Mouse (Mus musculus) c-Kit-positive CD71-positive TER-119-negative erythroid progenitor cells, embryonic 14.5 days (primary cell): Measurements from ENCODE around the gene Efna5.

ENCODE experiments used
- DNase-seq: peaks from one replicate; pipeline ENCODE4 v3.0.0-alpha.2; 2013; ENCODE audit warnings: low read depth

The Efna5 gene

DNA sequence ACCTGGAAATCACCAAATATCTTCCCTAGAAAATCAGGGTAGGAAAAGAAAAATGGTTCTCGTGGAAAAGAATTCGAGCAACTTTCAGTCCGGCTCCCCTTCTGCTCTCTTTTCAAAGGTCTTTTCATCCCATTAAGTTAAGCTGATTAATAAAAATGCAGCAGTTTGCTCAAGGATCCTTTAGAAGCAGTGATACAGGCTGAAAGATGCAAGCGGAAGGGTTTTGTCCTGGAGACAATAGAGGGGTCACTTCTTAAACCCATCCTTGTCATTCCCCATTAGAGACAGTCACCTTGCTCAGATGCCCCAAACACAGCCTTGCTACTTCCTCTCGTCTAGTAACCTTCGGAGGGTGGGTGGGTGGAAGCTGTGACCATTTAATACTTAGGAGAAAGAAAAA is 27.4 kb downstream of the Efna5 start:
- DNase-seq: no peak

GRCm38 (mm10) chr17:62852822-62853608 is 28.1 kb downstream of the Efna5 start:
- DNase-seq: no peak

GRCm38 (mm10) chr17:62851268-62851667 is 29.8 kb downstream of the Efna5 start:
- DNase-seq: no peak

DNA sequence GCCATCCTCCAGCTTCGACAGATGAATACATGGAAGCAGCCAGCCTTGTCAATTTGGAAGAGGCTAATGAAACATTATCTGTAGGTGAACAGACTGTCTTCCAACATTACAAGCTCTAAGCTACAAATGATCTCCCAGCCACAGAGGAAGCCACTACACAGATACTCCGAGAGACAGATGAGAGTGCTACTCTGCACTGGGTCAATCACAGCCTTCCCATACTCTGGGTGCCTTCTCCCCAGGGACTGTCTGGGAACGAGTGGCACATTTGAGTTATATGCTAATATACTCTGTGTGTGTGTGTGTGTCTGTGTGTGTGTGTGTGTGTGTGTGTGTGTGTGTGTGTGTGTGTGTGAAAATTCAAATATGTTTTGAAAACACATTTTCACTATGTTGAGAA is 30.5 kb downstream of the Efna5 start:
- DNase-seq: no peak

- DNase-seq: no peak
Measured at GRCm38 (mm10) chr17:62849676-62850075, 31.4 kb downstream of the Efna5 start.

DNA sequence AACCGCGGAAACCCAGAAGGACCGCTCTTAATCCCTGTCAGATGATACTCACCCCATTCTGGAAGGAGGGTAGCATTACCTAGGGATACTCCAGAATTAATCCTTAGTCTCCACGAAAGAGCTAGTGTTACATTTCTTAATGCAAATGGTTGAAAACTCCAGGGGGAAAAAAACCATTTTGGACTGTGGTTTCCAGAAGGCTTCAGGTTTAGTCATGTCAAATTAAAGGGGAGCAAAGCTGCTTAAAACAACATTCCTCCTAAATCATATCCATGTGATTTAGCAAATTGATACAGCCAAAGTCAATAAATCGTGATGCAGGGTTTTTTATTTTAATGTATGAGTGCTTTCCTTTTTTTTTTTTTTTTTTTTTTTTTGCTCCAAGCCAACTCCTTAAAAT is 35.5 kb downstream of the Efna5 start:
- DNase-seq: no peak

GRCm38 (mm10) chr17:62844329-62844728 is 36.8 kb downstream of the Efna5 start:
- no peak for DNase-seq

- no peak for DNase-seq
Measured at GRCm38 (mm10) chr17:62837336-62837735, 43.8 kb downstream of the Efna5 start.

- no peak for DNase-seq
Measured at GRCm38 (mm10) chr17:62836598-62837106, 44.5 kb downstream of the Efna5 start.

DNA sequence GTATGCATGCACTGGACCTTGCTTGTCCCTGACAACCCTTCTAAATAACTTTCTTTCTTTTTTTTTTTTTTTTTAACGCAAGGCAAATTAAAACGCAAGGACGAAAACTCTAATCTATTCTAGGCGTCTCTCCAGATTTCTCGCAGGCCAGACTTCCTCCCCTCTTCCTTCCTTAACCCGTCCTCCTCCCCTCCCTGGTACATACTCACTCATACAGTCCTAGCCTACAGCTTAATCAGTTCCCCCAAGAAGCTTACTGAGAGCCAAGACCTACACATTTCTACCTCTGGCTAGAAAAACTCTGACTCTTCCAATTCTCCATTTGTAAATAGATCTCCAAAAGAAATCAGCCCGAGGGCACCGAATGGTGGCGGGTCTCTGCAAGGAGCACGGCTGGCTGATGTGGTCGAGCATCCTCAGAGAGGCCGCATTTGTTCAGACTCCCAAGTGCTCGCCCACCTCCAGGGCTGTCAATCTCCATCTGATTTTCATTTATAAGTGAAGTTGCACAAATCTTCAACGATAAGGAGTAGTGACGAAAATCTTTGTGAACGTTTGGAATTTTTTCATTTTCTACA is 48.5 kb downstream of the Efna5 start:
- no peak for DNase-seq

DNA sequence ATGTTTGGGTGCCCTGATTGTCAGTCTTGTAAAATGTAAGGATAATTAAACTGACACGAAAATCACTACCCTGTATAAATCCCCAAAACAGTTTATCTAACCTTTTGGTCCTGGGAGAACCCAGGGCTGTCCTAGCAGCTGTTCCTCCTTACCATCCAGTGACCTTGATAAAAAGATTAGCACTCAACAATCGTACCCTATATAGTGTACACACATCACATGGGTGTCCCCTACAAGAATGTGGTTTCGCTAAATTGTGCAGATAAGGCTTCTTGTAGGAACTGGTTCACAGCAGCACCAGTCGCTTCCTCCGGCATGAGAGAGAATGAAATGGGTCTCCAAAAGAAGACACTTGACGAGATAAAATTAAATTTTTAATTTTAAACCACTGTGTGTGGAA is 53.6 kb downstream of the Efna5 start:
- DNase-seq: no peak

GRCm38 (mm10) chr17:62821219-62821618 is 59.9 kb downstream of the Efna5 start:
- no peak for DNase-seq

GRCm38 (mm10) chr17:62819931-62820330 is 61.2 kb downstream of the Efna5 start:
- no peak for DNase-seq

DNA sequence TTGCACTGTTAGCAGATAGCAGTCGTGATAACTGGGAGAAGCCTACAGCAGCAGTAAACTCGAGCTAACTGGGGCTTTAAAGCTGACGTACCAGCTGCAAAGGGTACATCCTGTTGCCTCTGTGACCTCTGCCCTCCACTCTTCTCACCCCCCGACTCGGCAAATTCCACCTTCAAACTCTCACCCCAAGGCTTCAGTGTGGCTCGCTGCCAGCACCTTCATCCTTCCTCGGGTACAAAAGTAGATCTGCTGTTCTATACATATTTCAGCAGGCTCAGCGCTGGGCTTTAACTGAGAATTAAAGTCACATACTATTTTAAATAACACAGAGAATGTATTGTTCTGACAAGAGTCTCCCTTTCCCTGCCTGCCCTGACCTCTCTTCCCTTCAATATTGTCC is 62.3 kb downstream of the Efna5 start:
- no peak for DNase-seq

DNA sequence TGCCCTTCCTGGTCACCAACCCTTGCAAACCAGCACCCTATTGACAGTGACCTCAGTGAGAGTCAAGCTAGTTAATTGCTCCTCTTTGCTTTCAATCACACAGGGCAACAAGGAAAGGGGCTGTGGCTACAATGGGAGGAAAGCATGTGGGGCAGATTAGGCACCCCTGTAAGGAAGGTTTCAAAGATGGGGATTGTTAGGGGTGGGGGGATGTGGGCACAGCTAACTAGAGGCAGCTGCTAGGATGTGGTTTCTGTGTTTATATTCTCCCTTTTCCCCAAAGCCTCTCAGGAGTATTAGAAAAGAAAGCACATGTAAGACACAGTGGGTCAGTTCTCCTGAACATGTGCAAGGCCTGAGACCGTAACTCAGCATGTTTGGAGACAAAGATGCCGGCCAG is 62.8 kb downstream of the Efna5 start:
- DNase-seq: no peak

GRCm38 (mm10) chr17:62816879-62817278 is 64.2 kb downstream of the Efna5 start:
- DNase-seq: no peak

DNA sequence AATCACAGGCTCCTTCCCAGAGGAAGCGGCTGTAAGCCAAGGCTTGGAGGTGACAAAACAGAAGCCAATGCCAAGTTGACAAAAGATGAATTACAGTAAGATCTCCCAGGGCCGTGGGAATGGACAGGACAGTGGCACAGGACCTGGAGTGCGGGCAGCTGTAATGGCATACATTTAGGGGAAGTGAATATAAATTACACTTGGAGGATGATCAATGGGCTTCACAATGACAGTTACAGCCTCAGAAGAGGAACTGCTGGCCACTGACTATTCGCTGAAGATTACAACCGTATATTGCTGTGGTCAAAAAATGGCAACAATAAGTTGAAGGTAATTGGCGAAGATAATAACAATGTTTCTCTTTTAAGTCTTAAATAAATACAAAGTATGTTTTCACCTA is 67.7 kb downstream of the Efna5 start:
- DNase-seq: no peak

DNA sequence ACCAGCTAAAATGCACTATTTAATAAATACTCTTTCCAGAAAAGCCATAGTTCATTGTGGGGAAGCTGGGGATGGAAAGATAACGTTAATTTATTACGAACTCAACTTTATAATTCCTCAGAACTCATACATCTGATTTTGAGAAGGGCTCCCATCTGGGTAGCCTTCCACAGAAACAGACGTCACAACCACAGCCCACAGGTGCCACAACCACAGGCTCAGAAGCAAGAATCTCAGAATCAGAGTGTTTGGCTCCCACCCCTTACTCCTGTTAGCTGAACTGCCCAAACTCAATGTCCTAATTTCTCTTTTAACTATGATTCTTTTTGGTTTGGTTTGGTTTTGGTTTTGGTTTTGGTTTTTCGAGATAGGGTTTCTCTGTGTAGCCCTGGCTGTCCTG is 73.2 kb downstream of the Efna5 start:
- no peak for DNase-seq

GRCm38 (mm10) chr17:62806646-62807045 is 74.5 kb downstream of the Efna5 start:
- no peak for DNase-seq

- DNase-seq: no peak
Measured at GRCm38 (mm10) chr17:62802748-62803147, 78.4 kb downstream of the Efna5 start.

DNA sequence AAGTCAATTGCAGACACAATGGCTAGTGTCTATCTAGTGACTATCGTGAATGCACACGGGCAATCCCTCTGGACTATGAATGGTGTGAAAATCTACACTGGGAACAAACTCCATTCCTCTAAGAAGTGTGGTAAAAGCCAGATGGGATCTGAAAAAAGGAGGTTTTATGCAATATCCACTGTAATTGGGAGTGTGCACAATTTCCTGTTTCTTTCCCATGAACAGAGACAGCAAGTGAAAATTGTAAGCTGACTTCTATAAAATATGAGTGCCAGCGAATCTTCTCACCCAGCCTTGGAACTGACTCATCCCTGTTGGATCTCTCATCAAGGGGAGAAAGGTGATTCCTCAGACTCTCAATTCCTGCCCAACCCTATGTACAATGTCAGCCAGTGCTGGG is 83.8 kb downstream of the Efna5 start:
- no peak for DNase-seq

DNA sequence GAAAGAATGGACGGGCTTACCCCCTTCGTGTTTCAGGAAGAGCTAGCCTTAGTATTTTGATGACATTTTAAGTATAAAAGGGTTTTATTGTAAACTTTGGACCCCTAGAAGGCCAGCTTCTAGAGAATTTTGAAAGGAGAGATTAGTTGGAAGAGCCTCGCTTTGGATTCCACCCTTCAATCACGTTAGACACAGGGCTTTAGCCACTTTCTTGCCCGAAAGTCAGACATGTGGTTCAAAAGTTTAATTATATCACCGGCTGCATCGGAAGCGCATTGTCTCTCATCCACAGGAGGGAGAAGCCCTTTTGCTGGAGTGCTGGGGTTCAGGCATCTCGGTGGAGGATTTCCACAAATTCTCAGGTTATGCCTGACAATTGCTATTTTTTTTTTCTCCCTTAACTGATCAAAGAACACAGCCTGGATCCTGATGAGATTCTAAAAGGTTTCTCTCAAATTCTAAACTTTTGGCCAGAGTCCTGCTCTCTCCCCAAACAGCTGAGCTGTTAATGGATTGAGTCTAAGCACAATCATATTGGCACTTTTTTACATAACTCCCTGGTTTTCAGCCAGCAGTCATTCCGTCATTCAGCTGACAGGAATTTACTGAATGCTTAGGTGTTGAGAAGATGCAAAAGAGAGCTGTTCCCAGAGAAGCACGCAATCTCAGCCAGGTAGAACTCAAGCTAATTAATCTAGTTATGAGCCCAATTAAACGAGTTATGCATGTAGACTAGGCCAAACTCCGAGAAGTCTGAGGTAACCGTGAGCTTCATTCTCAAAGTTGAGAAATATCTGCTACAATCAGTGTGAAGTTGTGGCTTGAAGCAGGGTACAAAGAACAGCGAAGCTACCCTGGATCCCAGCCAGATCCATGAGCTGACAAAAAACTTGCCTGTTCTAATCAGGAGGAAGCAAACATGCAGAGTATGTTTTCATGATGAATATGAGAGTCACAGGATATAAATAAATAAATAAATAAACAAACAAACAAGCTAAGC is 91.5 kb downstream of the Efna5 start:
- no peak for DNase-seq

GRCm38 (mm10) chr17:62788783-62789182 is 92.3 kb downstream of the Efna5 start:
- no peak for DNase-seq
